Mouse (Mus musculus): Measurements from ENCODE around the gene Il6st. TPM values are rescaled to one million over a fixed set of nuclear protein-coding genes. Genes with fewer than 3 reads are reported as not detected.

The Il6st gene
- total RNA-seq, 2 experiments from 2014 or later = 3.6 to 5.4 TPM

Other genes starting within 250 kb of the Il6st start
- gene Ankrd55, start 175.6 kb upstream of the Il6st start, total RNA-seq (2015; ENCODE audit: low replicate concordance) = not detected in 2 replicates
- gene Ankrd55, start 175.6 kb upstream of the Il6st start, total RNA-seq (2017; ENCODE audit: low replicate concordance) = not detected in 2 replicates
- 1.3 TPM in 1 of 2 replicates, not detected in the other for gene Il31ra, start 130.3 kb downstream of the Il6st start, total RNA-seq (2015; ENCODE audit: low replicate concordance)
- gene Il31ra, start 130.3 kb downstream of the Il6st start, total RNA-seq (2017; ENCODE audit: low replicate concordance) = 0.28 and 0.77 TPM in 2 replicates
- gene Ddx4, start 188.4 kb downstream of the Il6st start, total RNA-seq (2015; ENCODE audit: low replicate concordance) = 1.5 and 3.1 TPM in 2 replicates
- 2.4 and 3.6 TPM in 2 replicates for gene Ddx4, start 188.4 kb downstream of the Il6st start, total RNA-seq (2017; ENCODE audit: low replicate concordance)
- 227 and 257 TPM in 2 replicates for gene Slc38a9, start 196.7 kb downstream of the Il6st start, total RNA-seq (2015; ENCODE audit: low replicate concordance)
- 281 and 320 TPM in 2 replicates for gene Slc38a9, start 196.7 kb downstream of the Il6st start, total RNA-seq (2017; ENCODE audit: low replicate concordance)

All from erythroblast, adult 5-6 weeks (primary cell).